Mouse (Mus musculus) G1E (cell line): ENCODE results near the gene Pik3r1.

ENCODE experiments used
- CTCF ChIP-seq: IDR thresholded peaks from 2 replicates; pipeline ENCODE4 v1.5.1; 2012; ENCODE audit warnings: low read depth, low read length, inconsistent platforms, mixed read lengths
- GATA1 ChIP-seq: IDR thresholded peaks from 2 replicates; pipeline ENCODE4 v1.6.1; 2012; ENCODE audit warnings: borderline replicate concordance, low read length, inconsistent platforms, mixed read lengths
- GATA2 ChIP-seq: IDR thresholded peaks from 2 replicates; pipeline ENCODE4 v1.6.1; 2012; ENCODE audit warnings: low read depth, low read length, inconsistent platforms, borderline replicate concordance
- POLR2AphosphoS5 ChIP-seq: IDR thresholded peaks from 2 replicates; pipeline ENCODE4 v1.6.1; 2012; ENCODE audit warnings: low read depth, low read length, inconsistent platforms; ENCODE audit not compliant: insufficient replicate concordance
- TAL1 ChIP-seq: conservative IDR thresholded peaks from 2 replicates; pipeline ENCODE4 v1.6.1; 2012; ENCODE audit warnings: low read depth, low read length, inconsistent platforms, mixed read lengths

DNA sequence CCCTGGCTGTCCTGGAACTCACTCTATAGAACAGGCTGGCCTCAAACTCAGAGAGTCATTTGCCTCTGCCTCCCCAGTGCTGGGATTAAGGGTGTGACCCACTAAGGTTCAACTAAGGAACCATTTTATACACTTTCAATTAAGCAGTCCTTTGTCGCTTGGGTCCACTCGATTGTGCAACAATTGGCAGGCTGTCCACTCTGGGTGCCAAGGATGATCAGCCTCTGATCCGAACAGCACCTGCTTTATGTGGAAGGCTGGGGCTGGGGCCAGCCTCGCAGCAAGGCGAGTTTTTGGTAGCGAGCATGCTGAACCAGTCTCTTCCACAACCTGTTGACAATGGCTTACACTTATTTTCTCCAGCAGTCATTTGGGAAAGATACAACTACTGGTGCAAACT lies 29.2 kb downstream of the Pik3r1 start:
- TF ChIP-seq CTCF (no peak), GATA1 (no peak), GATA2 (no peak), POLR2AphosphoS5 (no peak), TAL1 (no peak)
